Mouse (Mus musculus): Measurements from ENCODE around the gene Arhgef18. TPM values are rescaled to one million over a fixed set of nuclear protein-coding genes. Genes with fewer than 3 reads are reported as not detected.

The Arhgef18 gene
- polyA plus RNA-seq, 1 experiment from 2014 or later = 5.5 TPM

DNA sequence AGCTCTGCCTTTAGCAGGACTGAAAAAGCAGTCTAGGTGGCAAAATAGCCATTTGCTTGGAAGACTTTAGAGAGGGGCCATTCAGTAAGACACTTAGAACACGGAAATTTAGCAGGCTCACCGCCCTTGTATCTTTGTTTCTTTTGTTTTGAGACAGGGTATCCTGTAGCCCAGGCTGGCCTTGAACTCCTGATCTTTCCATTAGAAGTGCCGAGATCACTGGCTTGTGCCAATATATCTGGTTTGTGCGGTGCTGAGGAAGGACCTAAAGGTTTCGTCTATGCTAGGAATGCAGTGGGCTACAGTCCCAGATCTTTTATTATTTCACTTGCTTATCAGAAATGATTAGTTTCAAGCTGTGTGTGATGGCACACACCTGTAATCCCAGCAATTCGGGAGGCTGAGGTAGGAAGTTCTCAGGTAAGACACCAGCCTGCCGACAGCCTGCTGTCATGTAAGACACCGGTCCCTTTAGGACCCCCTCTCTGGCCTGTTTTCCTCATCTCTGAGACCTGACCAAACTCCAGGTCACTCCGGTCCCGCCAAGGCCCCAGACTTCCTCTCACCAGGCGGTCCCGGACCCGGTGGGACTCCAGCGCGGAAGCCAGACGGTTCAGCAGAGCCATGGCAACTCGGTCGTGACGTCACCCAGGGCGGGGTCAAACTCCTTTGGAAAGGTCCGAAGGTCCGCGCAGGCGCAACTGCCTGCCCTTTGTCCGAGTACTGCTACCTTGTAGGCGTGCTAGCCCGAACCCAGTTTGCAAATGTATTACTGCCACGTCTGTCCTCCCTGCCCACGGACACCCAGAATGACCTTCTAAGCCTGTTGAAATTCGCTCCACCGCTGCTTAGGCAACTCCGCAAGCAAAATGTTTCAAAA is 74.4 kb downstream of the Arhgef18 start, which contains the start of gene Pex11g:
TSS of gene Pex11g (minus strand) at position 675 of the 880 bp plus-strand sequence.
- peak; percentile 99 for DNase-seq (ENCODE audit: low spot score)

DNA sequence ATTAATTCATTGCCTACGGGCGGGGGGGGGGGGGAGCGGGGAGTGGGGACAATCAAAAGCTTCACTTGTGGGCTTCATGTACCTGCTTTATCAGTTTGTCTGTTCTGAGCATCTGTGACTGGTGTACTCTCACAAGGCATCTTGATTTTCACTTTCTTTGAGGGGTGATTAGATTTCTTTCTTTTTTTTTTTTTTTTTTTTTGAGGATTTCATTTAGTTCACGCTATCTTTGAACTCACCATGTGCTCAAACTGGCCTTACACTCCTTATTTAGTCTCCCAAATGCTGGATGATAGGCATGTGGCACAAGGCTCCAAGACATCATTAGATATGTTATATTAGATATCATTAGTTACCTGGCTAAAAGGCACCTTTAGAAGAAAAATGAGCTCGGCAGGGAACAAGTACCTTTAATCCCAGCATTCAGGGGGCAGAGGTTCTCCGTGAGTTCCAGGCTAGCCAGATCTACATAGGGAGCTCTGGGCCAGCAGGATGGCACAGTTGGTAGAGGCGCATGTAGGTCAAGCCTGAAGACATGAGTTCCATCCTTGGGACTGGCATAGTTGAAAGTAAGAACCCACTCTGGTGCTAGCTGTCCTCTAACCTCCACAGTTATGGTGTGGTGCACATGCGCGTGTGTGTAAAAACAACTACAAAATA is 75.2 kb downstream of the Arhgef18 start:
- TF ChIP-seq EP300 (optimal IDR thresholded peaks at IDR 0.05) (no peak), CTCF (IDR thresholded peaks at IDR 0.05; ENCODE audit: low read depth) (no peak)
- H3K4me2 ChIP-seq (replicated peaks; ENCODE audit: low read depth) = peak overlapping the region; percentile 73
- peak overlapping the region; percentile 49 for H3K4me3 ChIP-seq (ENCODE audit: low read depth, low read length)
- H3K27me3 ChIP-seq (ENCODE audit: control insufficient read depth, insufficient read depth, low read length) = no peaks in the 10 kb centered on the region
- no peaks in the 10 kb centered on the region for H3K9me3 ChIP-seq (ENCODE audit: control insufficient read depth, low read length)
- 52% methylated on average over 9 of the region's 9 CpGs for WGBS
- H3K27ac ChIP-seq (replicated peaks) = peak overlapping the region; percentile 80
- no peaks in the 10 kb centered on the region for H3K36me3 ChIP-seq (ENCODE audit: control insufficient read depth, insufficient read depth, low read length)
- H3K4me1 ChIP-seq (replicated peaks; ENCODE audit: control insufficient read depth, insufficient read depth) = no peaks in the 10 kb centered on the region
- ATAC-seq (ENCODE audit: low FRiP score, low TSS enrichment) (no peak), DNase-seq (ENCODE audit: low spot score) (peak; percentile 14)
- peak overlapping the region; percentile 70 for H3K9ac ChIP-seq (ENCODE audit: low read length)

More for the DNA sequence above, 74.4 kb downstream of the Arhgef18 start, which contains the start of gene Pex11g:
- Histone ChIP-seq H3K36me3 (ENCODE audit: control insufficient read depth, insufficient read depth, low read length) (no peaks in the 10 kb centered on the region), H3K9me3 (ENCODE audit: control insufficient read depth, low read length) (no peaks in the 10 kb centered on the region), H3K4me1 (replicated peaks; ENCODE audit: control insufficient read depth, insufficient read depth) (no peaks in the 10 kb centered on the region), H3K27me3 (ENCODE audit: control insufficient read depth, insufficient read depth, low read length) (no peaks in the 10 kb centered on the region), H3K4me2 (replicated peaks; ENCODE audit: low read depth) (peak within 1 kb of the TSS; percentile 73), H3K27ac (replicated peaks) (peak within 1 kb of the TSS; percentile 80), H3K4me3 (ENCODE audit: low read depth, low read length) (peak within 1 kb of the TSS; percentile 49), H3K9ac (ENCODE audit: low read length) (peak within 1 kb of the TSS; percentile 70)
- 5% methylated on average over 32 of the region's 32 CpGs for WGBS
- peak; percentile 98 for ATAC-seq (ENCODE audit: low FRiP score, low TSS enrichment)
- TF ChIP-seq CTCF (IDR thresholded peaks at IDR 0.05; ENCODE audit: low read depth) (no peak), EP300 (optimal IDR thresholded peaks at IDR 0.05) (no peak)

DNA sequence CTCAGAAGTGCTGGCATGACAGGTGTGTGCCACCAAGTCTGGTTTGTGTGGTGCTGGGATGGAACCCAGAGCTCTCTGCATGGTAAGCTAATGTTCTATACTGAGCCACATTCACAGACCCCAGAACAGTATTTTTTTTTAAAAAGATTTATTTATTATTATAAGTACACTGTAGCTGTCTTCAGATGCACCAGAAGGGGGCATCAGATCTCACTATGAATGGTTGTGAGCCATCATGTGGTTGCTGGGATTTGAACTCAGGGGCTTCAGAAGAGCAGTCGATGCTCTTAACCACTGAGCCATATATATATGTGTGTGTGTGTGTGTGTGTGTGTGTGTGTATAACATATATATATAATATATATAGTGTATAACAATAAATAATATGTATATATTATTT is 76.0 kb downstream of the Arhgef18 start:
- Histone ChIP-seq H3K27ac (replicated peaks) (no peak overlapping the region), H3K36me3 (ENCODE audit: control insufficient read depth, insufficient read depth, low read length) (no peaks in the 10 kb centered on the region), H3K9ac (ENCODE audit: low read length) (no peak overlapping the region), H3K4me3 (ENCODE audit: low read depth, low read length) (no peak overlapping the region), H3K9me3 (ENCODE audit: control insufficient read depth, low read length) (no peaks in the 10 kb centered on the region), H3K4me2 (replicated peaks; ENCODE audit: low read depth) (no peak overlapping the region), H3K4me1 (replicated peaks; ENCODE audit: control insufficient read depth, insufficient read depth) (no peaks in the 10 kb centered on the region), H3K27me3 (ENCODE audit: control insufficient read depth, insufficient read depth, low read length) (no peaks in the 10 kb centered on the region)
- ATAC-seq (ENCODE audit: low FRiP score, low TSS enrichment) (no peak), DNase-seq (ENCODE audit: low spot score) (peak; percentile 11)
- WGBS = 96% methylated on average over 1 of the region's 1 CpGs
- TF ChIP-seq CTCF (IDR thresholded peaks at IDR 0.05; ENCODE audit: low read depth) (peak; percentile 43), EP300 (optimal IDR thresholded peaks at IDR 0.05) (no peak)

DNA sequence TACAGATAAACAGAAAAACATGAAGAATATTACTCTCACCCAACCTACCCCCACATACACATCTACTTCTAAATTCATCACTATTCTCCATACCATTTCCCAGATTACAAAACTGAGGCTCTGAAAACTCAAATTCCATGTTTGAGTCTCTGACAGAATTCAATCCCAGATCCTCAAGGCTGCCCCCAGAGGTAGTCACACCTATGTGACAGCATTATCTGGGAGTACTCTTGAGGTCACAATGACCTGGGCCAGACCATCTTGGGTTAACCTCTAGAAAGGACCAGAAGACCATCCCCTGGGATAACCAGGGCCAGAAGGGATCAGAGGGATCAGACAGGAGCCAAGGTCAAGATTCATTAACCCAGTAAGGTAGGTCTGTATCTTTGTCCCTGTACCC is 77.8 kb downstream of the Arhgef18 start, which contains the start of gene Tex45:
TSS of gene Tex45 (plus strand) at position 301 of the 400 bp plus-strand sequence.
- Histone ChIP-seq H3K27me3 (ENCODE audit: control insufficient read depth, insufficient read depth, low read length) (no peaks in the 10 kb centered on the region), H3K9me3 (ENCODE audit: control insufficient read depth, low read length) (no peaks in the 10 kb centered on the region), H3K36me3 (ENCODE audit: control insufficient read depth, insufficient read depth, low read length) (no peaks in the 10 kb centered on the region), H3K4me1 (replicated peaks; ENCODE audit: control insufficient read depth, insufficient read depth) (no peaks in the 10 kb centered on the region), H3K27ac (replicated peaks) (no peak within 1 kb of the TSS), H3K4me3 (ENCODE audit: low read depth, low read length) (no peak within 1 kb of the TSS), H3K9ac (ENCODE audit: low read length) (no peak within 1 kb of the TSS), H3K4me2 (replicated peaks; ENCODE audit: low read depth) (no peak within 1 kb of the TSS)
- no peak for DNase-seq (ENCODE audit: low spot score)
- ATAC-seq (ENCODE audit: low FRiP score, low TSS enrichment) = no peak
- TF ChIP-seq EP300 (optimal IDR thresholded peaks at IDR 0.05) (no peak), CTCF (IDR thresholded peaks at IDR 0.05; ENCODE audit: low read depth) (no peak)

DNA sequence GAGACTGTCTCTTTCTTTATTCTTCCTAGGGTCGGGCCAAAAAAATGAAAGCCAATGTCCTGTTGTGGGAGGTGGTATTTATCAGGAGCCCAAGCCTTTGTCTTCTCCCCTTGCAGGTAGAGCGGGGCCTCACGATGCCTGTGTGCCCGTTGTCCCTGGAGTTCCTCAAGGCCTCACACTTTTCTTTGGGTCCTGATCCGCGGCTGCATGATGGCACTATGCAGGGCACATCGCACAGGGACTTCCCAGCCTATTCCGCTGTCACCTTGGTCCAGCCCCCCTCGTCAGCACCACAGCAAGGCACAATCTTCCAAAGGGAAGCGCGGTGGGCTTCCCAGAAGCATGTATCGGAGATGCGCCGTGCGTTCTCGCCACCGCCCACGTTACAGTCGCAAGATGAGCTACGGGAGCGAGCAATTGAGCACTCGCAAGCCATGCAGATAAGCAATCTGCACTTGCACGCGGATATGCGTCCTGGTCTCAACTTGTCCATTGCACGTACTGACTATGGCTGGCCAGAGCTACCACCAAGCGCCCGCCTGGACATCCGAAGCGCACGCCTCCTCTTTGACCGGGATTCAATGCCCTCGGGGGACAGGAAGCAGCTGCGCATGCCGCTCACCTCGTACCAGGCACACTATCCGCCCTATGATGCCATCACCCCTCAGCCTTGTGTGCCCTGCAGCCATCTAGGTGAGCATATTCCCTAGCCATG is 83.1 kb downstream of the Arhgef18 start:
- Histone ChIP-seq H3K4me3 (ENCODE audit: low read depth, low read length) (peak overlapping the region; percentile 4; the same call in 1 of the 2 replicates), H3K36me3 (ENCODE audit: control insufficient read depth, insufficient read depth, low read length) (no peaks in the 10 kb centered on the region), H3K4me1 (replicated peaks; ENCODE audit: control insufficient read depth, insufficient read depth) (no peaks in the 10 kb centered on the region), H3K9ac (ENCODE audit: low read length) (no peak overlapping the region; the same call in 1 of the 2 replicates), H3K27me3 (ENCODE audit: control insufficient read depth, insufficient read depth, low read length) (no peaks in the 10 kb centered on the region), H3K4me2 (replicated peaks; ENCODE audit: low read depth) (peak overlapping the region; percentile 36; the same call in 1 of the 2 replicates), H3K27ac (replicated peaks) (no peak overlapping the region), H3K9me3 (ENCODE audit: control insufficient read depth, low read length) (no peaks in the 10 kb centered on the region)
- peak; percentile 27; the same call in 1 of the 2 replicates for ATAC-seq (ENCODE audit: low FRiP score, low TSS enrichment)
- TF ChIP-seq EP300 (optimal IDR thresholded peaks at IDR 0.05) = no peak
- no peak for TF ChIP-seq CTCF (IDR thresholded peaks at IDR 0.05; ENCODE audit: low read depth)
- WGBS = 30% methylated on average over 37 of the region's 37 CpGs
- DNase-seq (ENCODE audit: low spot score) = peak; percentile 13
